Mouse (Mus musculus): ENCODE measurements around the gene Oaz1. TPM values are rescaled to one million over a fixed set of nuclear protein-coding genes. Genes with fewer than 3 reads are reported as not detected.

Gene Oaz1
- polyA plus RNA-seq, 1 experiment from 2014 or later, result 1,916 TPM

DNA sequence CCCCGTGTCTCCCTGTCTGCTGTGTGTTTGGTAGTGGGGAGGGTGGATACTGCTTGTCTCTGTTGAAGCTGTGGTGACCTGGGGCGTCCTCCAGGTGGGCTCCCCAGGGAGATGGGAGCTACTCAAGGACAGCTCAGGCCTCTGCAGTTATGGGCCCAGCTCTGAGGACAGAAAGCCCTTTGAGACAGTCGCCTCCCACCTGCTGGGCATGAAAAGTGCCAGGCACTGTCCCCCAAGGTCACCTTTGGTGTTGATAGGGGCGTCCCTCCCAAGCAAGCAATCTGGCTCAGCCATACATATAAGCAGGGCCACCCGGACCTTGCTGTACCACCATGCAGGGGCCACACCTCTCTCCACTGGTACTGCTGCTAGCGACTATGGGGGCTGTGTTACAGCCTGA, 21.5 kb upstream of the Oaz1 start, which contains the start of gene Amh:
Gene Amh, plus strand, starts transcription at position 328 of the 400 bp plus-strand sequence.
- Histone ChIP-seq H3K36me3 (peaks cover 52% of the 10 kb centered on the region), H3K27ac (no peak within 1 kb of the TSS), H3K4me2 (peak within 1 kb of the TSS; percentile 94; the same call in 1 of the 2 replicates), H3K9ac (peak within 1 kb of the TSS; percentile 32; the same call in 1 of the 2 replicates), H3K4me3 (0 out of 2 replicates have a peak within 1 kb of the TSS, but pooled peaks have one; percentile 51), H3K4me1 (peaks cover 43% of the 10 kb centered on the region), H3K27me3 (peaks cover 31% of the 10 kb centered on the region), H3K9me3 (no peaks in the 10 kb centered on the region)
- WGBS, result 64% methylated on average over 6 of the region's 6 CpGs
- ATAC-seq (ENCODE audit: insufficient number of reproducible peaks, insufficient read depth, low FRiP score, low TSS enrichment, low read depth), result no peak

DNA sequence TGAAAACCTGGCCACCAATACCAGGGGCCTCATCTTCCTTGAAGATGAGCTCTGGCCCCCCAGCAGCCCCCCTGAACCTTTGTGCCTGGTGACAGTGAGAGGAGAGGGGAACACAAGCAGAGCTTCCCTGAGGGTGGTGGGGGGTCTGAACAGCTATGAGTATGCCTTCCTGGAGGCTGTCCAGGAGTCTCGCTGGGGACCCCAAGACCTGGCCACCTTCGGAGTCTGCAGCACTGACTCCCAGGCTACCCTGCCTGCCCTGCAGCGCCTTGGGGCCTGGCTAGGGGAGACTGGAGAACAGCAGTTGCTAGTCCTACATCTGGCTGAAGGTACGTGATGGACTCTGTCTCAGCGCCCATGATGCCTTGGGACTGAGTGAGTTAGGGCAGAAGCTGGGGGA, 21.1 kb upstream of the Oaz1 start:
- H3K9ac ChIP-seq, result 0 out of 2 replicates have a peak overlapping the region, but pooled peaks have one; percentile 32
- WGBS, result 73% methylated on average over 5 of the region's 5 CpGs
- H3K4me2 ChIP-seq, result no peak overlapping the region
- H3K4me3 ChIP-seq, result no peak overlapping the region
- no peak for ATAC-seq (ENCODE audit: insufficient number of reproducible peaks, insufficient read depth, low FRiP score, low TSS enrichment, low read depth)
- peaks cover 35% of the 10 kb centered on the region for H3K27me3 ChIP-seq
- H3K27ac ChIP-seq, result no peak overlapping the region
- peaks cover 52% of the 10 kb centered on the region for H3K36me3 ChIP-seq
- peaks cover 43% of the 10 kb centered on the region for H3K4me1 ChIP-seq
- no peaks in the 10 kb centered on the region for H3K9me3 ChIP-seq

DNA sequence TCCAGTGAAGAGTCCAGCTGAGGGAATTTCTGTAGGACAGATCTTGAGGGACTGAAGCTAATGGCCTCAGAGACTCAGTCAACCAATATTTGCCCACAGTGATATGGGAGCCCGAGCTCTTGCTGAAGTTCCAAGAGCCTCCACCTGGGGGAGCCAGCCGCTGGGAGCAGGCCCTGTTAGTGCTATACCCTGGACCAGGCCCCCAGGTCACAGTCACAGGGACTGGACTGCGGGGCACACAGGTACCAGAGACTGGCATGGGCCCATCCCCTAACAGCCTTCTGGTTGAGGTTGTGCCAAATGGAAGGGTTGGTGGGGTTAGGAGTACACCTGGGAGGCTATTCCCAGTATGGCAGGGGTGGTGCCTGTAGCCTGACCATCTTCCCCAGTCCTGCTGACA, 20.5 kb upstream of the Oaz1 start:
- H3K27me3 ChIP-seq, result peaks cover 41% of the 10 kb centered on the region
- peaks cover 42% of the 10 kb centered on the region for H3K4me1 ChIP-seq
- peak overlapping the region; percentile 94; the same call in 1 of the 2 replicates for H3K4me2 ChIP-seq
- peaks cover 46% of the 10 kb centered on the region for H3K36me3 ChIP-seq
- H3K9me3 ChIP-seq, result no peaks in the 10 kb centered on the region
- ATAC-seq (ENCODE audit: insufficient number of reproducible peaks, insufficient read depth, low FRiP score, low TSS enrichment, low read depth), result no peak
- WGBS, result 20% methylated on average over 3 of the region's 3 CpGs
- no peak overlapping the region for H3K27ac ChIP-seq
- H3K9ac ChIP-seq, result no peak overlapping the region
- 0 out of 2 replicates have a peak overlapping the region, but pooled peaks have one; percentile 51 for H3K4me3 ChIP-seq

DNA sequence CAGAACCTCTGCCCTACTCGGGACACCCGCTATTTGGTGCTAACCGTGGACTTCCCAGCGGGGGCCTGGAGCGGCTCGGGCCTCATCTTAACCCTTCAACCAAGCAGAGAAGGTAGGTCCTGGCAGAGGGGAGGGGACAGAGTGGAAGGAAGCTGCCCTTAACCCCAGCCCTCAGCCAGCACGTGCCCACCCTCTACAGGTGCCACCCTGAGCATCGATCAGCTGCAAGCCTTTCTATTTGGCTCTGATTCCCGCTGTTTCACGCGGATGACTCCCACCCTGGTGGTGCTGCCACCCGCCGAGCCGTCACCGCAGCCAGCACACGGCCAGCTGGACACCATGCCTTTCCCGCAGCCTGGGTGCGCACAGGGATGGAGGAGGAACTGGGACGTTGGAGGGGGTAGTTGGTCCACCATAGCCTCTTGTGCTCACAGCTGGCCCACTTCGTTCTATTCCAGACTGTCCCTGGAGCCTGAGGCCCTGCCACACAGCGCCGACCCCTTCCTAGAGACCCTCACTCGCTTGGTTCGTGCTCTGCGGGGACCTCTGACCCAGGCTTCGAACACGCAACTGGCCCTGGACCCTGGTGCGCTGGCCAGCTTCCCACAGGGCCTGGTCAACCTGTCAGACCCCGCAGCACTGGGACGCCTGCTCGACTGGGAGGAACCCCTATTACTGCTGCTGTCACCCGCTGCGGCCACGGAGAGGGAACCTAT, 20.0 kb upstream of the Oaz1 start:
- peak overlapping the region; percentile 88 for H3K27ac ChIP-seq
- peaks cover 46% of the 10 kb centered on the region for H3K27me3 ChIP-seq
- no peak for ATAC-seq (ENCODE audit: insufficient number of reproducible peaks, insufficient read depth, low FRiP score, low TSS enrichment, low read depth)

DNA sequence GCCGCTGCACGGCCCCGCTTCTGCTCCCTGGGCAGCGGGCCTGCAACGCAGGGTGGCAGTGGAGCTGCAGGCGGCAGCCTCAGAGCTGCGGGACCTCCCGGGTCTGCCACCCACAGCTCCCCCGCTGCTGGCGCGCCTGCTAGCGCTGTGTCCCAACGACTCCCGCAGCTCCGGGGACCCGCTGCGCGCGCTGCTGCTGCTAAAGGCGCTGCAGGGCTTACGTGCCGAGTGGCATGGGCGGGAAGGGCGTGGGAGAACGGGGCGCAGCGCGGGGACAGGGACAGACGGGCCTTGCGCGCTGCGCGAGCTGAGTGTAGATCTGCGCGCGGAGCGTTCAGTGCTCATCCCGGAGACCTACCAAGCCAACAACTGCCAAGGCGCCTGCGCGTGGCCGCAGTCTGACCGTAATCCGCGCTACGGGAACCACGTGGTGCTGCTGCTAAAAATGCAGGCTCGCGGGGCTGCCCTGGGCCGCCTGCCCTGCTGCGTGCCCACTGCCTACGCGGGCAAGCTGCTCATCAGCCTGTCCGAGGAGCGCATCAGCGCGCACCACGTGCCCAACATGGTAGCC, 19.3 kb upstream of the Oaz1 start:
- Histone ChIP-seq H3K4me1 (peaks cover 42% of the 10 kb centered on the region), H3K27me3 (peaks cover 46% of the 10 kb centered on the region), H3K4me2 (peak overlapping the region; percentile 94), H3K9me3 (no peaks in the 10 kb centered on the region), H3K27ac (peak overlapping the region; percentile 88), H3K36me3 (peaks cover 34% of the 10 kb centered on the region), H3K9ac (peak overlapping the region; percentile 79), H3K4me3 (peak overlapping the region; percentile 51)
- under 1% methylated on average over 58 of the region's 58 CpGs for WGBS
- ATAC-seq (ENCODE audit: insufficient number of reproducible peaks, insufficient read depth, low FRiP score, low TSS enrichment, low read depth), result peak; percentile 21

More for the DNA sequence above, 20.0 kb upstream of the Oaz1 start:
- peak overlapping the region; percentile 51 for H3K4me3 ChIP-seq
- H3K4me2 ChIP-seq, result peak overlapping the region; percentile 94
- no peaks in the 10 kb centered on the region for H3K9me3 ChIP-seq
- H3K9ac ChIP-seq, result peak overlapping the region; percentile 79
- WGBS, result 43% methylated on average over 34 of the region's 34 CpGs
- peaks cover 40% of the 10 kb centered on the region for H3K36me3 ChIP-seq
- peaks cover 42% of the 10 kb centered on the region for H3K4me1 ChIP-seq

DNA sequence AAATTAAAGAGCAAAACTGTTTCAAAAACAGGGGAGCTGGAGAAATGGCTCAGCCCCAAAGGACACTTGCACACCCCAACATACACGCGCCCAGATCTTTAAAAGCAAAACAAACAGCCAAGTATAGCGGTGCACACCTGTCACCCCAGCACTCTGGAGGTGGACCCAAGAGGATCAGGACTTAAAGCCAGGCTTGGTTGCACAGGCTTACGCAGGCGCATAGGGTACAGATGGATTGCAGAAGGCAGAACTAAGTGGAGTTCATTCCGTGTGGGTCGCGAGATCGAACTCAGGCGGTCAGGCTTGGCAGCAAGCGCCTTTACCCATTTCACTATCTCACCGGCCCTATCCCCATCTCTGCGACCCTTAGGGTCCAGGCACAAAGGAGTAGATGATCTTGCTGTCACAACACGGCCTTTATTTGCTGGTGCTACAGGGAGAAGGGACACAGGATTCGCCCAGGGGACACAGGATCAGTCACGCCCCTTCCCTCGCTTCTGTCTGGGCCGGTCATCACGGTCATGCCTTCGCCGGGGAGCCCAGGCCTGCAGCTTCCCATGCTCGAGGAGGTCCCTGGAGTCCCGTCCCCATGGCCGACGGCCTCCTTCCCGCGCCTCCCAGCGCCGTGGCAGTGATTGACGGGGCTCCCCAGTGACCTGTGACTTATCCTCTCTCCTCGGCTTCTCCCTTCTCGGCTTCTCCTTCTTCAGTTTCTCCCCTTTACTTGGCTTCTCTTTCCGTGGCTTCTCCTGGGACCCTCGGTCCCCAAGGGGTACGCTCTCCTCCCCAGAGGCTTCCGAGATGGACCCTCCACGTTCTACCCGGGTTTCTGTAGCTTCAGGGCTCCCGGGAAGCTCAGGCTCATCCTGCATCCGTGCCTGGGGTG, 18.1 kb upstream of the Oaz1 start:
- Histone ChIP-seq H3K4me2 (peak overlapping the region; percentile 94), H3K27ac (no peak overlapping the region), H3K9ac (peak overlapping the region; percentile 54), H3K36me3 (peaks cover 22% of the 10 kb centered on the region), H3K27me3 (peaks cover 46% of the 10 kb centered on the region), H3K9me3 (no peaks in the 10 kb centered on the region), H3K4me1 (peaks cover 42% of the 10 kb centered on the region), H3K4me3 (peak overlapping the region; percentile 51)
- ATAC-seq (ENCODE audit: insufficient number of reproducible peaks, insufficient read depth, low FRiP score, low TSS enrichment, low read depth), result no peak
- 15% methylated on average over 40 of the region's 40 CpGs for WGBS

DNA sequence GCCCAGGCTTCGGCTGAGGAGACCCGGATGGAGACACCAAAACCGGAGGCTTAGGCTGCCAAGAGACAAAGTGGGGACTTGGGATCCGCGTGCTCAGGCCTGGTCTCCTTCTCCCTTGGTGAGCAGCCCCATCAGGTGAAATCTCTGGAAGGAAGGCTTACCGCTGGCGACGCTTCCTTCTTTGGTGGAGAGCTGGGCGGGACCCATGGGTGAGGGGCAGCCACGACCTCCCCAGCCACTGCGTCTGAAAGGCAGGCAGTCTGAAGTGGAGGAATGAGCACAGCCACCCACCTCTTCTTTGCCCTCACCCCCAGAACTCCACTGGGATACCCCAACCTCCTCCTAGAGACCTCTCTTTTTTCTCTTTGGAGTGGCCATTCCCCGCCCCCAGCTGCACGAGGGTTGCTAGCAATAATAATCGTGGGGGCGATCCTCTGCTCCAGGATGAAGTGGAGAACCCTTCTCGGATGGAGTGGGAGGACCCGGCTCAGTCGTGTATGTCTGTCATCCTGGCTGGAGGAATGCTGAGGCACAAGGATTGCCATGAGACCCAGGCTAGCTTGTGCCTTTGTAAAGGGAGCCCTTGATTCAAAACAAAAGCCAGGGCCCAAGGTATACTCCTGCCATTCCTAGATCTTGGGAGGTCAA, 17.3 kb upstream of the Oaz1 start:
- Histone ChIP-seq H3K4me3 (peak overlapping the region; percentile 51), H3K27me3 (peaks cover 46% of the 10 kb centered on the region), H3K9ac (peak overlapping the region; percentile 54), H3K4me2 (peak overlapping the region; percentile 39), H3K36me3 (peaks cover 14% of the 10 kb centered on the region), H3K27ac (no peak overlapping the region), H3K9me3 (no peaks in the 10 kb centered on the region), H3K4me1 (peaks cover 42% of the 10 kb centered on the region)
- WGBS, result 6% methylated on average over 18 of the region's 18 CpGs
- no peak for ATAC-seq (ENCODE audit: insufficient number of reproducible peaks, insufficient read depth, low FRiP score, low TSS enrichment, low read depth)

DNA sequence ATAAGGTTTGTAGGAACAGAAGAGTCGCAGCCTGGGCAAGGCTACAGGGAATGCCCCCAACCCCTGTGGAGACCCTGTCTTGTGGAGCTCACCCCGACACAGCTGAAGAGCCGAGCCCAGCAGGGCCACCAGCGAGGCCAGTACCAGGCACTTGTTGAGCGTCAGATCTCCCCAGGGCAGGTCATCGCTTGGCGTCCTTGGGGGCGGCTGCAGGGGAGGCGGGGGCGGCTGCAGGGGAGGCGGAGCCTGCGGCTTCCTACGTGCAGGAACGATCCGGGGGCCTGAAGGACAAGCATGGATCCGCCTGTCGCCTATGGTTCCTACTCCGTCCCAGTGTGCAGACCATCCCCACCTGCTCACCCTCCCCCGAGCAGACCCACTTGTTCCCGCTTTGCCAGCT, 16.4 kb upstream of the Oaz1 start:
- Histone ChIP-seq H3K27ac (no peak overlapping the region), H3K36me3 (peaks cover 4% of the 10 kb centered on the region), H3K4me2 (peak overlapping the region; percentile 38), H3K9me3 (no peaks in the 10 kb centered on the region), H3K4me3 (peak overlapping the region; percentile 7; the same call in 1 of the 2 replicates), H3K9ac (peak overlapping the region; percentile 40), H3K27me3 (peaks cover 46% of the 10 kb centered on the region), H3K4me1 (peaks cover 42% of the 10 kb centered on the region)
- WGBS, result 4% methylated on average over 20 of the region's 20 CpGs
- no peak for ATAC-seq (ENCODE audit: insufficient number of reproducible peaks, insufficient read depth, low FRiP score, low TSS enrichment, low read depth)

DNA sequence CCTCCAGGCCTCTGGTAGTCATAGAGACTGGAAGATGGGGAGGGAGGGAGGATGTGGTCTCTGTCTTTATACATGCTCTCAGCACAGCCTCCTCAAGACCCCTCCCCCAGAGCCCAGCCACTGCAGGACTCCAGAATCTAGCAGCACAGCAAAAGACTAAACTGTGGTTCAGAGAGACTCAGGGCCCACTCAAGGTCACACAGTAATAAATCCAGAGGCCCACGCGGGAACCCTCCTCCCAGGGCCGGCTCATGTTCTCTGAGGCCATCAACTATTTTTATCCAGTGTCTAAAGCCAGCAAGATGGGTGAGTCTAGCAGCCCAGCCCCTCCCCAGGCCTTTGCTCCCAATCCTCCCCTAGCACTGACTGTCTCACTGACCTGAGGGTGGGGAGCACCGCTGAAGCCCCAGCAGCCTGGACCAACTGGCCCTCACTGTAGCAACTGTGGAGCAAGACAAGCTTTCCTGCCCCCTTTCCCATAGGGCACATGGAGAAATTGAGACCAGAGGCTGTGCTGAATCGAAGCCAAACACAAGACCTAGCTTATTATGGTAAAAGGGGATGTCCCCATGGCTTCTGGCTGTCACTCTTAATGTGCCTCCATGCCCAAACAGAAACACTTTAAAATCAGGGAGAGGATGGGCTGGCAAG, 13.9 kb upstream of the Oaz1 start:
- no peaks in the 10 kb centered on the region for H3K36me3 ChIP-seq

DNA sequence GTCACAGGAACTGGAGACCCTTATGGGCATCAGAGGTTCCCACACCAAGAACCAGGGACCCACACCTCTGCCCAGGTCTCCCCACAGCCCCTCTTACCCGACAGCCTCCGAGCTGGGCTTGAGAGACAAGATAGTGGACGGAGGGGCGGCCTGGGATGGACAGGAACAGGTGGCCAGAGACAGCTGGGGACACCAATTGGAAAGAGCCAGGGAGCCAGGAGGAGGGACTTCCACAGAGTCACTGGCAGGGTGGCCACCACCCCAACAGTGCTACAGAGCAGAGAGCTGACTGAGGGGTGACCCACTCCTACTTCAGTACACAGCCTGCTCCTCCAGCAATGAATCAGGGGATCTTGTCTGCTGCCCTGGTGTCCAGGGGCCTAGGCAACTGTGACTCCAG, 13.1 kb upstream of the Oaz1 start, which contains the start of gene Jsrp1:
Gene Jsrp1, minus strand, starts transcription at position 133 of the 400 bp plus-strand sequence.
- peak within 1 kb of the TSS; percentile 54 for H3K9ac ChIP-seq
- WGBS, result 70% methylated on average over 4 of the region's 4 CpGs

More for the DNA sequence above, 13.9 kb upstream of the Oaz1 start:
- no peaks in the 10 kb centered on the region for H3K9me3 ChIP-seq
- peaks cover 26% of the 10 kb centered on the region for H3K4me1 ChIP-seq
- no peak overlapping the region for H3K27ac ChIP-seq
- H3K4me3 ChIP-seq, result no peak overlapping the region
- no peak for ATAC-seq (ENCODE audit: insufficient number of reproducible peaks, insufficient read depth, low FRiP score, low TSS enrichment, low read depth)
- H3K4me2 ChIP-seq, result no peak overlapping the region
- peaks cover 36% of the 10 kb centered on the region for H3K27me3 ChIP-seq
- 58% methylated on average over 5 of the region's 5 CpGs for WGBS
- peak overlapping the region; percentile 54 for H3K9ac ChIP-seq

More for the DNA sequence above, 13.1 kb upstream of the Oaz1 start, which contains the start of gene Jsrp1:
- no peak for ATAC-seq (ENCODE audit: insufficient number of reproducible peaks, insufficient read depth, low FRiP score, low TSS enrichment, low read depth)
- Histone ChIP-seq H3K4me1 (peaks cover 17% of the 10 kb centered on the region), H3K4me2 (no peak within 1 kb of the TSS), H3K4me3 (no peak within 1 kb of the TSS), H3K27ac (no peak within 1 kb of the TSS), H3K27me3 (peaks cover 30% of the 10 kb centered on the region), H3K36me3 (no peaks in the 10 kb centered on the region), H3K9me3 (no peaks in the 10 kb centered on the region)
